Comparison of ENCODE assay signal across 8 mouse cellular contexts in the genomic region with DNA sequence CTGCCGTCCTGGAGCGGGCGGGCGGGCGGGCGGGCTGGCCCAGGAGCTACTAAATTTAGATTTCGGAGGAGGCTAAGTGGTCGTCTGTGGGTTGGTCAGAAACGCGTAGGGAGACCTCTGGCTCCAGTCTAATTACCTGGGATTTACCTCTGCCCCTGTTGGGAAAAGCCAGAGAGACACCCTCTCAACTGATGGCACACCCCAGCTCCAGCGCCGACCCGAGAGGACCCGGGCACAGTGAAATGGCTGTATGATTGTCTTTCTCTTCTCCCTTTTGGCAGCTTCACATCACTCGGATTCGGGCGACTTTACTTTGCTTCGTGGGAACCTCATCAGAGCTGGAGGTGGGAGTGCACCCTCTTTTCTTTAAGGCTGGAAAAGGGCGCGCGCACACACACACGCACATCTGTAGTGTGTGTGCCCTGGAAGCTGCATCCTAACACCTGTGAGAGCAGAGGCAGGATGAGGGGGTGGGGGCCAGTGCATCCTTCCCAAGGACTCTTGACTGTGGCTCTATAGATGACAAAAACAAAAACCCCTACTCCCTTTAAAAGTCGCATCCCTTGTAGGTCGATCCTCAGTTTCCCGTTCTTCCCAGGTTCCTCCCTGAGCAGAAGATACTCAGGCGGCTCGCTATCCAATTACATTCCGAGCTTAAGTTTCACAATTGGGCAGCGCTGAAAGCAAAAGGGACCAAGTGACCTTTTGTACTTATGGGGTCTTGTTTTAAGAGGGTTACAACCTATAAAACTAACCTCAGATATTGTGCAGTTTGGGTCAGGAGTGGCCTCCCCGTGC. TPM values are rescaled to one million over a fixed set of nuclear protein-coding genes. Genes with fewer than 3 reads are reported as not detected.
DNase-seq lines count a peak whose midpoint lies in the region; ATAC-seq and TF ChIP-seq lines count a peak whose summit lies in the region.

No protein-coding gene starts in this region.

- WGBS in hindbrain, embryonic 13.5 days: 2% methylated on average over 29 of the region's 30 CpGs
- 1% methylated on average over 26 of the region's 30 CpGs for WGBS in lung, embryonic 15.5 days

- dilution Hi-C loops in CH12.LX (cut with MboI; ENCODE audit: extremely low pct_ligation_motif_present, extremely low pct_unique_long_range_greater_than_20kb, low sequenced_read_pairs): no loop called here

- H3K4me3 ChIP-seq in CH12.LX (replicated peaks in 1 of 3; ENCODE audit: low read depth in 2 of 3, low read length in 2 of 3, poor library complexity in 1 of 3): peak overlapping the region; percentile 61 to 77 (median 73)
- H3K4me3 ChIP-seq in hindbrain, embryonic 13.5 days: peak overlapping the region; percentile 96
- peak overlapping the region; percentile 75 for H3K4me3 ChIP-seq in lung, embryonic 15.5 days

- H3K27me3 ChIP-seq in CH12.LX (replicated peaks): peaks cover 20% of the 10 kb centered on the region
- peaks cover 17% of the 10 kb centered on the region for H3K27me3 ChIP-seq in hindbrain, embryonic 13.5 days
- peaks cover 15% of the 10 kb centered on the region; the same call in 1 of the 2 replicates for H3K27me3 ChIP-seq in lung, embryonic 15.5 days

- in situ Hi-C loops in CH12.LX (cut with MboI; ENCODE audit: low pct_ligation_motif_present, low pct_unique_long_range_greater_than_20kb, low sequenced_read_pairs): no loop called here

- no peak for DNase-seq in frontal cortex, adult 2 months (ENCODE audit: extremely low spot score in 1 of 2, low spot score in 1 of 2)
- DNase-seq in CH12.LX (ENCODE audit: extremely low read depth): peak; percentile 14
- peak; percentile 13 for DNase-seq in embryo, embryonic 11.5 days (ENCODE audit: low read depth, low spot score)
- peak; percentile 23 to 75 for DNase-seq in spleen, postnatal 4 days (ENCODE audit: low spot score in 2 of 2)
- DNase-seq in urinary bladder, postnatal 10 days (ENCODE audit: low spot score): no peak

- H3K36me3 ChIP-seq in CH12.LX (replicated peaks in 1 of 2; ENCODE audit: control insufficient read depth in 1 of 2, insufficient read depth in 1 of 2, low read length in 1 of 2): peaks cover 0 to 29% of the 10 kb centered on the region in 2 experiments
- peaks cover 37% of the 10 kb centered on the region for H3K36me3 ChIP-seq in hindbrain, embryonic 13.5 days
- H3K36me3 ChIP-seq in lung, embryonic 15.5 days: peaks cover 36% of the 10 kb centered on the region

- no peak overlapping the region for H3K27ac ChIP-seq in CH12.LX (ENCODE audit: insufficient read depth, low read depth)
- peak overlapping the region; percentile 99 for H3K27ac ChIP-seq in hindbrain, embryonic 13.5 days
- H3K27ac ChIP-seq in lung, embryonic 15.5 days: peak overlapping the region; percentile 90; the same call in 1 of the 2 replicates

- H3K4me2 ChIP-seq in CH12.LX (ENCODE audit: insufficient read depth, low read depth, poor library complexity, severe bottlenecking): peak overlapping the region; percentile 44
- H3K4me2 ChIP-seq in hindbrain, embryonic 13.5 days: peak overlapping the region; percentile 88
- H3K4me2 ChIP-seq in lung, embryonic 15.5 days: peak overlapping the region; percentile 89

- no peak for TF ChIP-seq CTCF in CH12.LX (conservative IDR thresholded peaks at IDR 0.05 in 1 of 2, IDR thresholded peaks at IDR 0.05 in 1 of 2; ENCODE audit: low read depth in 2 of 2, low read length in 2 of 2)

- peaks cover 0 to 20% of the 10 kb centered on the region in 2 experiments; a peak in 2 of 4 replicates for H3K4me1 ChIP-seq in CH12.LX (ENCODE audit: control insufficient read depth in 1 of 2, insufficient read depth in 2 of 2)
- peaks cover 32% of the 10 kb centered on the region for H3K4me1 ChIP-seq in hindbrain, embryonic 13.5 days (replicated peaks)
- H3K4me1 ChIP-seq in lung, embryonic 15.5 days: peaks cover 19% of the 10 kb centered on the region

- TF ChIP-seq POLR2A in CH12.LX (IDR thresholded peaks at IDR 0.05; ENCODE audit: low read depth, low read length): no peak

- no peaks in the 10 kb centered on the region for H3K79me2 ChIP-seq in CH12.LX (replicated peaks; ENCODE audit: control insufficient read depth, extremely low read depth, insufficient read depth, poor library complexity, severe bottlenecking)

- TF ChIP-seq EP300 in CH12.LX (IDR thresholded peaks at IDR 0.05; ENCODE audit: low read length): no peak

- no peaks in the 10 kb centered on the region for H3K9me3 ChIP-seq in CH12.LX (replicated peaks; ENCODE audit: low read length)
- no peaks in the 10 kb centered on the region for H3K9me3 ChIP-seq in hindbrain, embryonic 13.5 days
- no peaks in the 10 kb centered on the region for H3K9me3 ChIP-seq in lung, embryonic 15.5 days

- peak overlapping the region; percentile 80 for H3K9ac ChIP-seq in CH12.LX (ENCODE audit: insufficient read depth, low read depth)
- peak overlapping the region; percentile 99 for H3K9ac ChIP-seq in hindbrain, embryonic 13.5 days
- peak overlapping the region; percentile 92 for H3K9ac ChIP-seq in lung, embryonic 15.5 days

- peak; percentile 14; the same call in 1 of the 2 replicates for ATAC-seq in frontal cortex, adult (ENCODE audit: low TSS enrichment)
- peak; percentile 53 for ATAC-seq in hindbrain, embryonic 13.5 days (ENCODE audit: low FRiP score)
- ATAC-seq in lung, embryonic 15.5 days (ENCODE audit: borderline replicate concordance, extremely low read depth, low FRiP score, low TSS enrichment): peak; percentile 46

- no peak for TF ChIP-seq RAD21 in CH12.LX (IDR thresholded peaks at IDR 0.05; ENCODE audit: low read depth, low read length)

TF ChIP-seq in CH12.LX, 34 proteins besides CTCF, POLR2A, EP300 and RAD21:
- TF ChIP-seq IRF4 (IDR thresholded peaks at IDR 0.05; ENCODE audit: low read depth, low read length) (no peak), MXI1 (IDR thresholded peaks at IDR 0.05; ENCODE audit: low read depth, low read length) (0 out of 2 replicates have a peak, but pooled peaks have one; percentile 2), SMC3 (IDR thresholded peaks at IDR 0.05; ENCODE audit: low read depth, low read length) (no peak)
TF ChIP-seq in CH12.LX: peak in this region for 1.

RNA-seq across cellular contexts. Expression of gene Zfp821, which starts 0.9 kb away (rescaled TPM):
- 53.2 TPM in 2 replicates for polyA plus RNA-seq in frontal cortex, adult 2 months (2012; rRNA removed)
- 5.0 and 5.1 TPM in 2 replicates for total RNA-seq in CH12.LX (2012; rRNA removed)
- total RNA-seq in CH12.LX (2014; rRNA removed): 3.4 and 4.1 TPM in 2 replicates
- 4.1 and 5.2 TPM in 2 replicates for polyA plus RNA-seq in CH12.LX (2012; ENCODE audit: insufficient read length, low read depth)
- 77.0 and 78.9 TPM in 2 replicates for polyA plus RNA-seq in hindbrain, embryonic 13.5 days (2015; fragmentation: Nextera tagmentation; extraction: Ambion mirVana)
- 24.8 and 26.0 TPM in 2 replicates for polyA plus RNA-seq in lung, embryonic 15.5 days (2015; fragmentation: Nextera tagmentation; extraction: Ambion mirVana)

RNA-seq across cellular contexts. Expression of gene Ist1, which starts 13.2 kb away (rescaled TPM):
- 104 and 110 TPM in 2 replicates for polyA plus RNA-seq in frontal cortex, adult 2 months (2012; rRNA removed)
- total RNA-seq in CH12.LX (2012; rRNA removed) (38.2 and 38.9 TPM in 2 replicates), CH12.LX (2014; rRNA removed) (57.2 and 62.2 TPM in 2 replicates)
- polyA plus RNA-seq in CH12.LX (2012; ENCODE audit: insufficient read length, low read depth): 49.5 and 53.1 TPM in 2 replicates
- 180 and 182 TPM in 2 replicates for polyA plus RNA-seq in hindbrain, embryonic 13.5 days (2015; fragmentation: Nextera tagmentation; extraction: Ambion mirVana)
- polyA plus RNA-seq in lung, embryonic 15.5 days (2015; fragmentation: Nextera tagmentation; extraction: Ambion mirVana): 136 and 140 TPM in 2 replicates

RNA-seq across cellular contexts. Expression of gene Atxn1l, which starts 31.3 kb away (rescaled TPM):
- polyA plus RNA-seq in frontal cortex, adult 2 months (2012; rRNA removed): 15.0 and 15.4 TPM in 2 replicates
- total RNA-seq in CH12.LX (2012; rRNA removed) (6.8 and 7.6 TPM in 2 replicates), CH12.LX (2014; rRNA removed) (4.1 and 4.6 TPM in 2 replicates)
- 15.2 and 18.5 TPM in 2 replicates for polyA plus RNA-seq in CH12.LX (2012; ENCODE audit: insufficient read length, low read depth)
- polyA plus RNA-seq in hindbrain, embryonic 13.5 days (2015; fragmentation: Nextera tagmentation; extraction: Ambion mirVana): 3.8 and 4.4 TPM in 2 replicates
- 7.0 and 7.9 TPM in 2 replicates for polyA plus RNA-seq in lung, embryonic 15.5 days (2015; fragmentation: Nextera tagmentation; extraction: Ambion mirVana)

Comparison
In these comparisons a context has a peak if more than half of its experiments do, and no peak if none do; other contexts are left out.
1. DNase-seq: peak in CH12.LX (single experiment), embryo, embryonic 11.5 days (single experiment) and spleen, postnatal 4 days (2 of 2); none in frontal cortex, adult 2 months (0 of 2) and urinary bladder, postnatal 10 days (single experiment).
2. Peak in every context shown above with its lines, with median percentiles within 50 percentile points of each other: ATAC-seq, H3K4me2 ChIP-seq, H3K4me3 ChIP-seq and H3K9ac ChIP-seq.